Mouse (Mus musculus) urinary bladder, adult 2 months (tissue): Measurements from ENCODE around the gene Olfr613. TPM values are rescaled to one million over a fixed set of nuclear protein-coding genes. Genes with fewer than 3 reads are reported as not detected.
"Not testable (repeated sequence)": the region's sequence is repeated elsewhere in the genome, so short reads cannot be mapped to it uniquely, and the experiment has no call there.

Source experiments
- DNase-seq: peaks from one replicate; pipeline ENCODE4 v3.0.0; 2022; ENCODE audit warnings: low spot score
- polyA plus RNA-seq: library from polyadenylated mRNA; depleted of rRNA; stranded (reverse); fragments of >200 nt; gene quantifications from 2 replicates; pipeline ENCODE4 v1.2.3, GENCODE M21; 2012; rRNA removed

Olfr613 gene
- not detected in 2 replicates for polyA plus RNA-seq

DNA sequence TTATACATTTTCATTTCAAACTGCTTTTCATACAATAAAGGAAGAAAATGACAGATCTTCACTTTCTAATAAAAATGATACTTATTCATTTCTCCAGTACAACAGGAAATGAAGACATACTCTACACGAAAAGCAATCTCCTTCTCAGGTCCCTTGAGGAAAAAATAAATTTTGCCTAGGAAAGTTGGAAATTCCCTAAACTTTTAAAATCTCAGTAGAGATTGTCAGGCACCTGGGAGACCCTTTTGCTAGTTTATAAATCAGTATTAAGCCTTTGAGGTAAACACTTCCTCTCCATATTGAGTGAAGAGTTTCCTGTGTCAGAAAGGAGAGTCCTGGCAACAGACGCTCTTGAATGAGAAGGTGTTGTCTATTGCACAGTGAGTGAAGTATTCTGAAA lies at the start of gene Olfr613:
Gene Olfr613, plus strand, starts transcription at position 301 of the 400 bp plus-strand sequence.
- no peak for DNase-seq

- DNase-seq: no peak
These were observed 35.9 kb upstream of the Olfr613 start, which contains the start of gene Olfr610 for GRCm38 (mm10) chr7:103512022-103512421. Olfr610 (minus strand) TSS chr7:103512122.

DNA sequence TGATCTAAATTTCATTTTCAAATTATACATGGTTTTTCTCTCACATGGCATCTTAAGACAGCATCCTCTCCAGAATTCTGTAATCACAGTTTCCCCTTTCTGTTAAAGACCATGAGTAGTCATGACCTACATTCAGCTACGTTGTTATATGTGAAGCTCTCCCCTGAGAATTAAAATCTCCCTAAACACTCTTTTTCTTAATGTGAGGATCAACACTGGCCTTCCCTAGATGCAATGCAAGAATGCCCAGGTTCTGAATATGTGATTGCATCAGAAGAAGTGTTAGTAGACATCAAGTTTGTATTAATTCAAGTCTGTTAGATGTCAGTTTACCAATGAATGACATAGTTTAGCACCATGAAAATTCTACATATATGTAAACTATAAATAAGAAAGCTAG lies 27.1 kb upstream of the Olfr613 start, which contains the start of gene Olfr611:
Gene Olfr611, minus strand, starts transcription at position 101 of the 400 bp plus-strand sequence.
- DNase-seq: not testable (repeated sequence)

- not testable (repeated sequence) for DNase-seq
These were observed 5.3 kb upstream of the Olfr613 start, which contains the start of gene Olfr612 for GRCm38 (mm10) chr7:103542617-103543016. Olfr612 (minus strand) TSS chr7:103542717.

DNA sequence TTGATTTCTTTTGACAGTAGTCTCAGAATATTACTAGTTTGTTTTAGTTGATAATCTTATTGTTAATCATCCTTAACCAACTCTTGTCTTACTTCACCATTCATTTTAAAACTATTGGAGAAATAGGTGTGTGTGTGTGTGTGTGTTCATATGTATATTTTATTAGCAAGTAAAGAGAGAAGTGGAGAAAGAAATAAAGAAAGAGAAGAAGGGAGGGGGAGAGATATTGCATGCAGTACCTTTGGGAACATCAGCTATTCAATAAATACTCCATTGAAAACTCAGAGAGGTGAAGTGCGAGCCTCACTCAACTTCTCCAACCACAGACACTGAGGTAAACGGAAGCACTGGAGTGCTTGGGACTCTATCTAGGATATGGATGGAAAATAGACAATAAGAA lies 7.9 kb downstream of the Olfr613 start, which contains the start of gene Olfr615:
Gene Olfr615, plus strand, starts transcription at position 301 of the 400 bp plus-strand sequence.
- DNase-seq: no peak

DNA sequence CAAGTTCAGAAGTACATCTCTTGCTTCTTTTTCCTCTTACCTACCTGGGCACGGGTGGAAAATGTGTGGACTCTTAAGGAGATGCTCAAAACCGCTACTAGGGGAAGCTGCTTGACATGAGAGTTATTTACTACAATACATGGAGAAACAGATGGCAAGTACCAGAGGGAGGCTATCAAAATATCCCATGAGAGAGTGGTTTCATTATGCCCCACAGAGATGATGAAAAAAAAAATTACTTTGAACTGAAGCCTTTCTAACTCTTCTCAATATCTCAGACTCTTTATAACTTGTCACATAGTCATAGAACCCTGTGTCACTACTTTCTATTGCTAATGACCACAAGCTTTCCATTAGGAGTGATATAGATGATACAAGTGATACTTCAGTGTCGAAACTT lies 21.2 kb downstream of the Olfr613 start, which contains the start of gene Olfr616:
Gene Olfr616, minus strand, starts transcription at position 101 of the 400 bp plus-strand sequence.
- no peak for DNase-seq

DNA sequence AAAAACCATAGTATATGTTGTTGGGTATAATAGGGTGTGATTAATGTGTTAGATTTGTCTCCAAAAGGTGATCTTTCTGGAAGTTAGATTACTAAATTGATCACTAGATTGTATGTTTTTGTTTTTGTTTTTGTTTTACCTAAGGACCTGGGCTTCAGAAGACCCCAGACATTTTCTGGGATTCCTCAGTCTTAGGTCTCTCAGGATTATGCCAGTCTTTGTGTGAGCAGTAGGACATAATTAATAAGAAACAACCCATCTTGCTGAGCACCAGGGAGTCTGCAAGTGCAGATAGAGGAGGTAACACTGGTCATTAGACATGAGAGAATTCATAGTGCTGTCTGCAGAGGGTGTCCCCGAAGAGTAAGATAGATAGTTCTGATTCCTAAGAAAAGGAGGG lies 24.9 kb downstream of the Olfr613 start, which contains the start of gene Olfr617:
Gene Olfr617, plus strand, starts transcription at position 301 of the 400 bp plus-strand sequence.
- DNase-seq: no peak

DNA sequence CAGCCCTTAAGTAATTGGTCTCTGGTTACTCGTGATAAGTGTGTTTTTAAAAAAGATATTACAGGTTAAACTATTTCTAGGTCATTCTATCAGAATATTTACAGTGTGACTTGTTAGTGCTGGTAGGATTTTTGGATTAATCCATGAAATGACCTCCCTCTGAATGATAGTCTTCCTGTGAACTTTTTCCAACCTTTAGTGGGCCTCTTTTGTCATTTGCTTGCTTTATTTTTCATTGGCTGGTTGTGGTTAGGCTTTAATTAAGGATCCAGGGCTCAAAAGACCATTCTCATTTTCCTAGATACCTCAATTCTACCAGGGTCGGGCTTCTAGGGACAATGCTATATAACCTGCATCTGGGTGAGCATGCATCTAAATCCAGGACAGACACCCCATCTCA lies 41.9 kb downstream of the Olfr613 start, which contains the start of gene Olfr618:
Gene Olfr618, plus strand, starts transcription at position 301 of the 400 bp plus-strand sequence.
- DNase-seq: no peak

DNA sequence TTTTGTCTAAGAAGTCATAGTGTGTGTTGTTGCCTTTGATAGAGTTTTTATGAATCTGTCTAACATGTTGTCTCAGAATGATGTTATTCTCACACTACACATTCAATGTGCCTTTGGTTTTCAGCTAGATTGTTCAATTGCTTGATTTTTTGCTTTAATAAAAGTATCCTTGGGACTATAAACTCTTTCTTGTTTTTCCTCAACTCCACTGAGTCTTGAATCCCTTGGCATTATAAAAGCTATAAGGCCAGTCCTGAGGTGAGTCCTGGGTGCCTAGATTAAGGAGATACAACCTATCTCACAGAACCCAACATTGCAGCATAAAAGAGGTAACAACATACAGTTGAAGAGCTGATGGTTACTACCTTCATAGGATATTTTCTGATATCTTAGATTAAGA lies 52.4 kb downstream of the Olfr613 start, which contains the start of gene Olfr619:
Gene Olfr619, plus strand, starts transcription at position 301 of the 400 bp plus-strand sequence.
- DNase-seq: no peak

Other genes with a start within 250 kb of the Olfr613 start
- not detected in 2 replicates for gene Olfr596, start 242.4 kb upstream of the Olfr613 start, polyA plus RNA-seq
- not detected in 2 replicates for gene Olfr597, start 231.8 kb upstream of the Olfr613 start, polyA plus RNA-seq
- gene Olfr598, start 224.5 kb upstream of the Olfr613 start, polyA plus RNA-seq: not detected in 2 replicates
- gene Olfr599, start 212.2 kb upstream of the Olfr613 start, polyA plus RNA-seq: not detected in 2 replicates
- not detected in 2 replicates for gene Olfr600, start 198.4 kb upstream of the Olfr613 start, polyA plus RNA-seq
- not detected in 2 replicates for gene Olfr601, start 185.4 kb upstream of the Olfr613 start, polyA plus RNA-seq
- not detected in 2 replicates for gene Olfr603, start 161.9 kb upstream of the Olfr613 start, polyA plus RNA-seq
- not detected in 2 replicates for gene Usp17lc, start 133.0 kb upstream of the Olfr613 start, polyA plus RNA-seq
- gene Olfr605, start 102.6 kb upstream of the Olfr613 start, polyA plus RNA-seq: not detected in 2 replicates
- gene Olfr606, start 99.0 kb upstream of the Olfr613 start, polyA plus RNA-seq: not detected in 2 replicates
- gene Olfr607, start 83.9 kb upstream of the Olfr613 start, polyA plus RNA-seq: not detected in 2 replicates
- not detected in 2 replicates for gene Olfr608, start 78.2 kb upstream of the Olfr613 start, polyA plus RNA-seq
- gene Olfr609, start 50.0 kb upstream of the Olfr613 start, polyA plus RNA-seq: not detected in 2 replicates
- gene Olfr610, start 36.0 kb upstream of the Olfr613 start, polyA plus RNA-seq: not detected in 2 replicates
- not detected in 2 replicates for gene Olfr611, start 27.2 kb upstream of the Olfr613 start, polyA plus RNA-seq
- not detected in 2 replicates for gene Olfr612, start 5.4 kb upstream of the Olfr613 start, polyA plus RNA-seq
- gene Olfr615, start 8.0 kb downstream of the Olfr613 start, polyA plus RNA-seq: not detected in 2 replicates
- not detected in 2 replicates for gene Olfr616, start 21.1 kb downstream of the Olfr613 start, polyA plus RNA-seq
- gene Olfr617, start 25.0 kb downstream of the Olfr613 start, polyA plus RNA-seq: not detected in 2 replicates
- not detected in 2 replicates for gene Olfr618, start 42.0 kb downstream of the Olfr613 start, polyA plus RNA-seq
- gene Olfr619, start 52.5 kb downstream of the Olfr613 start, polyA plus RNA-seq: not detected in 2 replicates
- not detected in 2 replicates for gene Olfr620, start 64.5 kb downstream of the Olfr613 start, polyA plus RNA-seq
- not detected in 2 replicates for gene Olfr622, start 94.6 kb downstream of the Olfr613 start, polyA plus RNA-seq
- gene Olfr623, start 115.6 kb downstream of the Olfr613 start, polyA plus RNA-seq: not detected in 2 replicates
- gene Olfr624, start 123.1 kb downstream of the Olfr613 start, polyA plus RNA-seq: 0.01 and 0.03 TPM in 2 replicates
- gene Olfr625-ps1, start 134.6 kb downstream of the Olfr613 start, polyA plus RNA-seq: not detected in 2 replicates
- gene Olfr243, start 166.6 kb downstream of the Olfr613 start, polyA plus RNA-seq: not detected in 2 replicates
- gene Olfr628, start 182.3 kb downstream of the Olfr613 start, polyA plus RNA-seq: not detected in 2 replicates
- gene Olfr629, start 196.9 kb downstream of the Olfr613 start, polyA plus RNA-seq: not detected in 2 replicates
- not detected in 2 replicates for gene Olfr630, start 209.3 kb downstream of the Olfr613 start, polyA plus RNA-seq
- gene Olfr69, start 223.5 kb downstream of the Olfr613 start, polyA plus RNA-seq: not detected in 2 replicates
- not detected in 2 replicates for gene Olfr68, start 231.6 kb downstream of the Olfr613 start, polyA plus RNA-seq
- gene Olfr67, start 243.7 kb downstream of the Olfr613 start, polyA plus RNA-seq: not detected in 2 replicates